Mouse (Mus musculus): ENCODE results near the gene Ermap. TPM values are rescaled to one million over a fixed set of nuclear protein-coding genes. Genes with fewer than 3 reads are reported as not detected.
A peak's percentile ranks its signal among the peaks of the same experiment; 100 is the strongest.

Ermap gene
- total and polyA plus RNA-seq, 2 experiments from 2014 or later, result 0.37 to 0.48 TPM

- Histone ChIP-seq H3K4me3 (ENCODE audit: low read length) (peak within 1 kb of the TSS; percentile 79), H3K36me3 (ENCODE audit: insufficient read depth, low read length) (0 out of 2 replicates have a peak, but pooled peaks cover 4% of the 10 kb centered on the region), H3K4me2 (ENCODE audit: low read depth, low read length) (peak within 1 kb of the TSS; percentile 95), H3K4me1 (ENCODE audit: insufficient read depth, low read length) (peaks cover 9% of the 10 kb centered on the region), H3K9ac (replicated peaks; ENCODE audit: low read length) (peak within 1 kb of the TSS; percentile 75), H3K27me3 (ENCODE audit: insufficient read depth, low read length) (no peaks in the 10 kb centered on the region), H3K9me3 (ENCODE audit: low read length) (no peaks in the 10 kb centered on the region), H3K27ac (peak within 1 kb of the TSS; percentile 68; the same call in 1 of the 2 replicates)
- DNase-seq (ENCODE audit: low spot score) (peak; percentile 98), ATAC-seq (peak; percentile 100)
- TF ChIP-seq CTCF (IDR thresholded peaks at IDR 0.05; ENCODE audit: low read depth), result no peak
- under 1% methylated on average over 40 of the region's 40 CpGs for WGBS
Measured at GRCm38 (mm10) chr4:119173851-119174453, 15.9 kb downstream of the Ermap start, which contains the start of gene Zfp691. Gene Zfp691 (minus strand): TSS chr4:119174195.

GRCm38 (mm10) chr4:119172919-119173650 lies 16.7 kb downstream of the Ermap start:
- ATAC-seq (no peak), DNase-seq (ENCODE audit: low spot score) (no peak)
- H3K27me3 ChIP-seq (ENCODE audit: insufficient read depth, low read length), result no peaks in the 10 kb centered on the region
- TF ChIP-seq CTCF (IDR thresholded peaks at IDR 0.05; ENCODE audit: low read depth), result no peak
- H3K4me1 ChIP-seq (ENCODE audit: insufficient read depth, low read length), result peaks cover 9% of the 10 kb centered on the region
- H3K27ac ChIP-seq, result peak overlapping the region; percentile 68; the same call in 1 of the 2 replicates
- no peaks in the 10 kb centered on the region for H3K9me3 ChIP-seq (ENCODE audit: low read length)
- peak overlapping the region; percentile 75 for H3K9ac ChIP-seq (replicated peaks; ENCODE audit: low read length)
- WGBS, result 34% methylated on average over 18 of the region's 18 CpGs
- peak overlapping the region; percentile 95 for H3K4me2 ChIP-seq (ENCODE audit: low read depth, low read length)
- H3K36me3 ChIP-seq (ENCODE audit: insufficient read depth, low read length), result 0 out of 2 replicates have a peak, but pooled peaks cover 5% of the 10 kb centered on the region
- peak overlapping the region; percentile 79 for H3K4me3 ChIP-seq (ENCODE audit: low read length)

GRCm38 (mm10) chr4:119167663-119168062 lies 22.1 kb downstream of the Ermap start:
- peak; percentile 57; the same call in 1 of the 2 replicates for ATAC-seq
- H3K27ac ChIP-seq, result no peak overlapping the region
- WGBS, result 3% methylated on average over 4 of the region's 4 CpGs

GRCm38 (mm10) chr4:119167068-119167467 lies 22.7 kb downstream of the Ermap start:
- Histone ChIP-seq H3K4me3 (ENCODE audit: low read length) (no peak overlapping the region), H3K27me3 (ENCODE audit: insufficient read depth, low read length) (no peaks in the 10 kb centered on the region), H3K36me3 (ENCODE audit: insufficient read depth, low read length) (0 out of 2 replicates have a peak, but pooled peaks cover 5% of the 10 kb centered on the region), H3K4me2 (ENCODE audit: low read depth, low read length) (no peak overlapping the region), H3K4me1 (ENCODE audit: insufficient read depth, low read length) (no peaks in the 10 kb centered on the region), H3K9ac (replicated peaks; ENCODE audit: low read length) (no peak overlapping the region), H3K27ac (no peak overlapping the region), H3K9me3 (ENCODE audit: low read length) (no peaks in the 10 kb centered on the region)
- DNase-seq (ENCODE audit: low spot score) (no peak), ATAC-seq (no peak)
- no peak for TF ChIP-seq CTCF (IDR thresholded peaks at IDR 0.05; ENCODE audit: low read depth)
- 92% methylated on average over 4 of the region's 4 CpGs for WGBS

More at GRCm38 (mm10) chr4:119167663-119168062, 22.1 kb downstream of the Ermap start:
- Histone ChIP-seq H3K9me3 (ENCODE audit: low read length) (no peaks in the 10 kb centered on the region), H3K36me3 (ENCODE audit: insufficient read depth, low read length) (0 out of 2 replicates have a peak, but pooled peaks cover 5% of the 10 kb centered on the region), H3K9ac (replicated peaks; ENCODE audit: low read length) (no peak overlapping the region), H3K4me2 (ENCODE audit: low read depth, low read length) (no peak overlapping the region), H3K27me3 (ENCODE audit: insufficient read depth, low read length) (no peaks in the 10 kb centered on the region), H3K4me1 (ENCODE audit: insufficient read depth, low read length) (peaks cover under 1% of the 10 kb centered on the region), H3K4me3 (ENCODE audit: low read length) (no peak overlapping the region)
- peak; percentile 89 for TF ChIP-seq CTCF (IDR thresholded peaks at IDR 0.05; ENCODE audit: low read depth)
- DNase-seq (ENCODE audit: low spot score), result peak; percentile 93

GRCm38 (mm10) chr4:119165916-119166315 lies 23.9 kb downstream of the Ermap start:
- Histone ChIP-seq H3K9me3 (ENCODE audit: low read length) (no peaks in the 10 kb centered on the region), H3K4me3 (ENCODE audit: low read length) (no peak overlapping the region), H3K36me3 (ENCODE audit: insufficient read depth, low read length) (0 out of 2 replicates have a peak, but pooled peaks cover 5% of the 10 kb centered on the region), H3K4me2 (ENCODE audit: low read depth, low read length) (no peak overlapping the region), H3K27ac (no peak overlapping the region), H3K9ac (replicated peaks; ENCODE audit: low read length) (no peak overlapping the region), H3K4me1 (ENCODE audit: insufficient read depth, low read length) (no peaks in the 10 kb centered on the region), H3K27me3 (ENCODE audit: insufficient read depth, low read length) (no peaks in the 10 kb centered on the region)
- no peak for ATAC-seq
- TF ChIP-seq CTCF (IDR thresholded peaks at IDR 0.05; ENCODE audit: low read depth), result no peak
- WGBS, result 78% methylated on average over 7 of the region's 7 CpGs
- DNase-seq (ENCODE audit: low spot score), result no peak

- TF ChIP-seq CTCF (IDR thresholded peaks at IDR 0.05; ENCODE audit: low read depth), result 0 out of 2 replicates have a peak, but pooled peaks have one; percentile 10
- H3K27ac ChIP-seq, result no peak overlapping the region
- no peaks in the 10 kb centered on the region for H3K4me1 ChIP-seq (ENCODE audit: insufficient read depth, low read length)
- no peak for DNase-seq (ENCODE audit: low spot score)
- 81% methylated on average over 4 of the region's 4 CpGs for WGBS
- ATAC-seq, result no peak
- H3K27me3 ChIP-seq (ENCODE audit: insufficient read depth, low read length), result no peaks in the 10 kb centered on the region
- H3K4me2 ChIP-seq (ENCODE audit: low read depth, low read length), result no peak overlapping the region
- H3K9me3 ChIP-seq (ENCODE audit: low read length), result no peaks in the 10 kb centered on the region
- no peak overlapping the region for H3K4me3 ChIP-seq (ENCODE audit: low read length)
- no peaks in the 10 kb centered on the region for H3K36me3 ChIP-seq (ENCODE audit: insufficient read depth, low read length)
- no peak overlapping the region for H3K9ac ChIP-seq (replicated peaks; ENCODE audit: low read length)
Measured at GRCm38 (mm10) chr4:119162990-119163389, 26.8 kb downstream of the Ermap start.

Measured in hindbrain, postnatal 0 days (tissue).